Mouse (Mus musculus) adrenal gland, adult 18-20 months (tissue): Measurements from ENCODE around the gene Gm5796. TPM values are rescaled to one million over a fixed set of nuclear protein-coding genes. Genes with fewer than 3 reads are reported as not detected.
"Not testable (repeated sequence)": the region's sequence is repeated elsewhere in the genome, so short reads cannot be mapped to it uniquely, and the experiment has no call there.

Source experiments
- DNase-seq, 2 experiments: peaks; one replicate each; pipeline ENCODE4 v3.0.0; 2021 to 2022; ENCODE audit warnings: low spot score in 2 of 2
- long read RNA-seq, 2 experiments: library from polyadenylated mRNA; stranded (forward); transcript quantifications; one replicate each; pipeline ENCODE4 v2.0.0; 2021
- total RNA-seq, 2 experiments: library from RNA; stranded (reverse); gene quantifications; 1 replicate in 1 of 2; 2 replicates in 1 of 2; pipeline ENCODE4 v1.2.3; 2021

Gm5796 gene
- total RNA-seq, result under 1 TPM in 1 of 2 experiments, not detected in 1; 0.40 TPM
- long read RNA-seq, experiment 1, result 0 reads
- long read RNA-seq, experiment 2, result 0 reads

DNA sequence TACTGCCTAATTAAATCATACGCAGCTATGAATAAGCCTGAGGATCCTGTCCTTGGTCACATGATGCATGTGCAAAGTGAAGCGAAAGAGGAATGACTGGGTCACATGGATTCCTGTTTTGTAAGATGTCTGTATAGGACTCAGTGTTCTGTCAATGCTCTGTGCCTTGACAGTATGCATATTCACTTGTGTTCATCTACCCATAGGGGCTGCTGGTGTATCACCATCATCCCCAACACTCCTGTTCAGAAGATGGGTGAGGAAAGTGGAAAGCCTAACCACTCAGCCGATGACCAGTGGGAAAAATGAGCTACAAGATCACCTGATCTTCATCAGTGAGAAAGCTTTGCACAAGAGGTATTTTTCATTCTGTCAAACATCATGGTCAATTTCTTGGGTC lies at the start of gene Gm5796:
Gene Gm5796, plus strand, starts transcription at position 301 of the 400 bp plus-strand sequence.
- DNase-seq, result not testable (repeated sequence)

DNA sequence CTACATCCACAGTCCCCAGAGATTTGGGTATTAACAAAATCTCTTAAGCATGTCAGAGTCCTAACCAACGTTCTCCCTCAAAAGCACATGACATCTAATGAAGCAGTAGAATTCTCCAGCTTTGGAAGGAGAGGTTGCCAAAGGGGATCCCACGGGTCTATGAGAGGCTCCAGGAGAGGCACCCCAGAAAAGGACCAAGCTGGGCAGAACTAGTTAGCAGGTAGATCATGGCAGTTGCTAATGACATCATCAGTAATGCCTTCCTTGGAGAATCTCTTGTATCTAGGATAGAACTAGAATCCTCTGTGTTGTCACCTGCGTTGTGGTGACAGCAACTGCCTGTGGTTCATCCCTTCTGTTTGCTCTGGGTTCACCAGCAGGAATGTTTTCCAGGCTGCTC lies 25.6 kb upstream of the Gm5796 start, which contains the start of gene Gm3099:
Gene Gm3099, plus strand, starts transcription at position 301 of the 400 bp plus-strand sequence.
- DNase-seq, result not testable (repeated sequence)

DNA sequence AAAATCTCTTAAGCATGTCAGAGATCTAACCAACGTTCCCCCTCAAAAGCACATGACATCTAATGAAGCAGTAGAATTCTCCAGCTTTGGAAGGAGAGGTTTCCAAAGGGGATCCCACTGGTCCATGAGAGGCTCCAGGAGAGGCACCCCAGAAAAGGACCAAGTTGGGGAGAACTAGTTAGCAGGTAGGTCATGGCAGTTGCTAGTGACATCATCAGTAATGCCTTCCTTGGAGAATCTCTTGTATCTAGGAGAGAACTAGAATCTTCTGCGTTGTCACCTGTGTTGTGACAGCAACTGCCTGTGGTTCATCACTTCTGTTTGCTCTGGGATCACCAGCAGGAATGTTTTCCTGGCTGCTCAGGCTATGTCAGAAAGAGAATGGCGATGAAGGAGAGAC lies 60.1 kb downstream of the Gm5796 start, which contains the start of gene Gm3115:
Gene Gm3115, plus strand, starts transcription at position 301 of the 400 bp plus-strand sequence.
- DNase-seq, result not testable (repeated sequence)

Other genes starting within 250 kb of the Gm5796 start
- gene Gm3002, start 213.9 kb upstream of the Gm5796 start, total RNA-seq, result not detected
- gene Gm3033, start 177.7 kb upstream of the Gm5796 start, total RNA-seq, result not detected
- gene Gm2916, start 139.8 kb upstream of the Gm5796 start, total RNA-seq, result not detected
- gene Gm3029, start 92.2 kb upstream of the Gm5796 start, total RNA-seq, result not detected
- gene Gm3095, start 60.4 kb upstream of the Gm5796 start, total RNA-seq, result not detected
- gene Gm3099, start 25.5 kb upstream of the Gm5796 start, total RNA-seq, result not detected
- gene Gm3115, start 60.2 kb downstream of the Gm5796 start, total RNA-seq, result not detected
- under 1 TPM; 0.32 to 0.36 TPM for gene Gm8108, start 86.6 kb downstream of the Gm5796 start, total RNA-seq
- gene Gm3127, start 141.1 kb downstream of the Gm5796 start, total RNA-seq, result not detected
- gene Gm2974, start 158.6 kb downstream of the Gm5796 start, total RNA-seq, result not detected
- gene Gm3138, start 225.7 kb downstream of the Gm5796 start, total RNA-seq, result not detected